Mouse (Mus musculus) CH12.LX (cell line): Measurements from ENCODE around the gene Dgcr2. TPM values are rescaled to one million over a fixed set of nuclear protein-coding genes. Genes with fewer than 3 reads are reported as not detected.

Source experiments
- DNase-seq: peaks from one replicate; pipeline ENCODE4 v3.0.0-alpha.2; 2013; ENCODE audit errors: extremely low read depth
- H3K27ac ChIP-seq: 2 replicates; pipeline ENCODE4 v1.5.1; 2012; ENCODE audit warnings: low read depth, mild to moderate bottlenecking, control low read depth, moderate library complexity; ENCODE audit not compliant: insufficient read depth
- H3K27me3 ChIP-seq: replicated peaks from 2 replicates; pipeline ENCODE3; 2012; ENCODE audit warnings: inconsistent platforms
- H3K36me3 ChIP-seq, 2 experiments: replicated peaks in 1 of 2; 2 replicates each; pipeline versions ENCODE3 to v1.6.1; 2012; ENCODE audit warnings: inconsistent platforms in 1 of 2, low read length in 1 of 2, mild to moderate bottlenecking in 1 of 2, mixed read lengths in 1 of 2, moderate library complexity in 1 of 2; ENCODE audit not compliant: control insufficient read depth in 1 of 2, insufficient read depth in 1 of 2
- H3K4me1 ChIP-seq, 2 experiments: 2 replicates each; pipeline ENCODE4 v1.6.1; 2012; ENCODE audit warnings: inconsistent platforms in 1 of 2, moderate library complexity in 1 of 2; ENCODE audit not compliant: insufficient read depth in 2 of 2, control insufficient read depth in 1 of 2
- H3K4me2 ChIP-seq: 2 replicates; pipeline ENCODE4 v1.6.1; 2012; ENCODE audit warnings: low read depth, mild to moderate bottlenecking, control low read depth; ENCODE audit not compliant: poor library complexity, insufficient read depth, severe bottlenecking
- H3K4me3 ChIP-seq, 3 experiments: fragments of 150-350 bp in 1 of 3; sonication (generic) in 1 of 3; replicated peaks in 1 of 3; 2 replicates each; pipeline versions ENCODE3 to v1.5.1; 2011 to 2012; ENCODE audit warnings: low read depth in 2 of 3, low read length in 2 of 3, mild to moderate bottlenecking in 2 of 3, moderate library complexity in 2 of 3, control low read depth in 1 of 3, improper control_type of control experiment in 1 of 3, inconsistent platforms in 1 of 3, mixed read lengths in 1 of 3; ENCODE audit not compliant: poor library complexity in 1 of 3
- H3K79me2 ChIP-seq: replicated peaks from 2 replicates; pipeline ENCODE4 v1.6.1; 2012; ENCODE audit warnings: mild to moderate bottlenecking, moderate library complexity; ENCODE audit not compliant: control insufficient read depth, poor library complexity, insufficient read depth, severe bottlenecking; ENCODE audit errors: extremely low read depth
- H3K9ac ChIP-seq: 2 replicates; pipeline ENCODE4 v1.6.1; 2012; ENCODE audit warnings: low read depth, mild to moderate bottlenecking, control low read depth, moderate library complexity; ENCODE audit not compliant: insufficient read depth
- H3K9me3 ChIP-seq: replicated peaks from 2 replicates; pipeline ENCODE3; 2012; ENCODE audit warnings: low read length, inconsistent platforms, mixed read lengths
- BHLHE40 ChIP-seq: IDR thresholded peaks from 2 replicates; pipeline ENCODE4 v1.6.1; 2011; ENCODE audit warnings: mild to moderate bottlenecking, low read depth, low read length, improper control_type of control experiment
- CHD1 ChIP-seq: IDR thresholded peaks from 2 replicates; pipeline ENCODE4 v1.6.1; 2012; ENCODE audit warnings: low read depth, low read length, improper control_type of control experiment, inconsistent platforms
- CTCF ChIP-seq, 2 experiments: IDR thresholded peaks in 1 of 2; conservative IDR thresholded peaks in 1 of 2; 2 replicates each; pipeline ENCODE4 v1.5.1; 2011 to 2012; ENCODE audit warnings: low read depth in 2 of 2, low read length in 2 of 2, improper control_type of control experiment in 1 of 2, inconsistent platforms in 1 of 2, mild to moderate bottlenecking in 1 of 2, moderate library complexity in 1 of 2
- E2F4 ChIP-seq: IDR thresholded peaks from 2 replicates; pipeline ENCODE4 v1.6.1; 2011; ENCODE audit warnings: low read depth, low read length, improper control_type of control experiment; ENCODE audit not compliant: insufficient replicate concordance
- ELF1 ChIP-seq: IDR thresholded peaks from 2 replicates; pipeline ENCODE4 v1.6.1; 2014; ENCODE audit warnings: low read depth, mild to moderate bottlenecking, inconsistent platforms, low read length, improper control_type of control experiment
- EP300 ChIP-seq: IDR thresholded peaks from 2 replicates; pipeline ENCODE4 v1.6.1; 2011; ENCODE audit warnings: low read length, improper control_type of control experiment
- ETS1 ChIP-seq: conservative IDR thresholded peaks from 2 replicates; pipeline ENCODE4 v1.6.1; 2012; ENCODE audit warnings: low read depth, mild to moderate bottlenecking, inconsistent platforms, low read length, improper control_type of control experiment, moderate library complexity
- HCFC1 ChIP-seq: IDR thresholded peaks from 2 replicates; pipeline ENCODE4 v1.6.1; 2012; ENCODE audit warnings: low read depth, mild to moderate bottlenecking, inconsistent platforms, low read length, improper control_type of control experiment
- JUND ChIP-seq: conservative IDR thresholded peaks from 2 replicates; pipeline ENCODE4 v1.6.1; 2011; ENCODE audit warnings: low read depth, low read length, improper control_type of control experiment
- KAT2A ChIP-seq: IDR thresholded peaks from 2 replicates; pipeline ENCODE4 v1.6.1; 2012; ENCODE audit warnings: low read length, improper control_type of control experiment, inconsistent platforms; ENCODE audit not compliant: insufficient replicate concordance
- MAFK ChIP-seq: IDR thresholded peaks from 2 replicates; pipeline ENCODE4 v1.6.1; 2011; ENCODE audit warnings: low read length, improper control_type of control experiment; ENCODE audit not compliant: insufficient replicate concordance
- MAZ ChIP-seq: IDR thresholded peaks from 2 replicates; pipeline ENCODE4 v1.6.1; 2012; ENCODE audit warnings: low read depth, mild to moderate bottlenecking, inconsistent platforms, low read length, improper control_type of control experiment, moderate library complexity
- MEF2A ChIP-seq: IDR thresholded peaks from 2 replicates; pipeline ENCODE4 v1.6.1; 2014; ENCODE audit warnings: low read depth, mild to moderate bottlenecking, inconsistent platforms, low read length, improper control_type of control experiment, borderline replicate concordance
- MYC ChIP-seq: IDR thresholded peaks from 2 replicates; pipeline ENCODE4 v1.6.1; 2011; ENCODE audit warnings: low read depth, mild to moderate bottlenecking, improper control_type of control experiment, low read length
- NRF1 ChIP-seq: IDR thresholded peaks from 2 replicates; pipeline ENCODE4 v1.6.1; 2014; ENCODE audit warnings: low read depth, mild to moderate bottlenecking, inconsistent platforms, low read length, improper control_type of control experiment, moderate library complexity
- PAX5 ChIP-seq: IDR thresholded peaks from 2 replicates; pipeline ENCODE4 v1.6.1; 2012; ENCODE audit warnings: low read length, inconsistent platforms, mixed read lengths
- POLR2AphosphoS2 ChIP-seq: IDR thresholded peaks from 2 replicates; pipeline ENCODE4 v1.6.1; 2011; ENCODE audit warnings: low read depth, low read length, improper control_type of control experiment
- RAD21 ChIP-seq: IDR thresholded peaks from 2 replicates; pipeline ENCODE4 v1.6.1; 2011; ENCODE audit warnings: low read depth, mild to moderate bottlenecking, low read length, improper control_type of control experiment, moderate library complexity
- SIN3A ChIP-seq: IDR thresholded peaks from 2 replicates; pipeline ENCODE4 v1.6.1; 2012; ENCODE audit warnings: low read length, improper control_type of control experiment, inconsistent platforms
- SMC3 ChIP-seq: IDR thresholded peaks from 2 replicates; pipeline ENCODE4 v1.6.1; 2011; ENCODE audit warnings: low read depth, low read length, improper control_type of control experiment
- TBP ChIP-seq: conservative IDR thresholded peaks from 2 replicates; pipeline ENCODE4 v1.6.1; 2011; ENCODE audit warnings: low read depth, low read length, improper control_type of control experiment
- USF1 ChIP-seq: IDR thresholded peaks from 2 replicates; pipeline ENCODE4 v1.6.1; 2014; ENCODE audit warnings: low read depth, mild to moderate bottlenecking, inconsistent platforms, low read length, improper control_type of control experiment
- ZMIZ1 ChIP-seq: IDR thresholded peaks from 2 replicates; pipeline ENCODE4 v1.6.1; 2012; ENCODE audit warnings: low read depth, mild to moderate bottlenecking, inconsistent platforms, low read length, improper control_type of control experiment
- ZNF384 ChIP-seq: IDR thresholded peaks from 2 replicates; pipeline ENCODE4 v1.6.1; 2012; ENCODE audit warnings: low read depth, low read length, improper control_type of control experiment, inconsistent platforms
- dilution Hi-C: fragments of 300-500 bp; cut with MboI; formaldehyde crosslinking; loops from 2 replicates; pipeline ENCODE4 v1.14.3; 2020; ENCODE audit warnings: low sequenced_read_pairs; ENCODE audit not compliant: extremely low pct_unique_long_range_greater_than_20kb, extremely low pct_ligation_motif_present
- in situ Hi-C: fragments of 300-500 bp; cut with MboI; formaldehyde crosslinking; loops from 3 replicates; pipeline ENCODE4 v1.14.3; 2019; ENCODE audit warnings: low sequenced_read_pairs, low pct_ligation_motif_present, low pct_unique_long_range_greater_than_20kb, mixed read lengths
- polyA plus RNA-seq: library from polyadenylated mRNA; unstranded; fragments of >175 nt; gene quantifications from 2 replicates; pipeline ENCODE4 v1.2.1, GENCODE M21; 2012; ENCODE audit warnings: low read depth; ENCODE audit not compliant: insufficient read length
- total RNA-seq, 2 experiments: library from RNA; depleted of rRNA; stranded (reverse); fragments of 300-350 nt in 1 of 2; fragments of >200 nt in 1 of 2; gene quantifications; 2 replicates each; pipeline ENCODE4 v1.2.3; 2012 to 2014

Gene Dgcr2
- total and polyA plus RNA-seq, 3 experiments: 41.5 to 54.8 (median 48.0) TPM

DNA sequence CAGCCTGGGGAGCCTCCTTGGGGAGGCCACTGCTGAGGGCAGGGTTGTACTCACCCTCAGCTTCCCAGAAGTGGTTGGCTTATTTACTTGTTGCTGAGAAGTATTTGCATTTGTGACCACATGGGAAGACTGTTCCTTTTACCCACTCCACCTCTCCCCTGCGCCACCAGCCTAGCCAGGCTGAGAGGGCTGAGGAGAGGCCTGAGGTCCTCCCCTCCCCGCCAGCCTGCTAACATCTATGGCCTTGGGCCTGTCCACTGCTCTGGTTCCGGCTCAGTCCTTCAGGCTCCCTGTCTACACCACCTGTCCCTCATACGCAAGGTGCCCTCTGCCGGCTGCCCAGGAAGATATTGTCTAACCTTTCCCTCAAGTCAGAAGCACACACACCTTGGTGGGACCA is 102.7 kb downstream of the Dgcr2 start:
- Histone ChIP-seq H3K9ac (no peak overlapping the region), H3K27ac (no peak overlapping the region), H3K4me2 (no peak overlapping the region), H3K4me3 (no peak overlapping the region), H3K27me3 (peaks cover 40% of the 10 kb centered on the region), H3K36me3 (no peaks in the 10 kb centered on the region), H3K9me3 (peaks cover 8% of the 10 kb centered on the region), H3K79me2 (no peaks in the 10 kb centered on the region), H3K4me1 (peaks cover 9% of the 10 kb centered on the region in 2 experiments)
- in situ Hi-C loops: no loop called here
- TF ChIP-seq CTCF (conservative IDR thresholded peaks at IDR 0.05 in 1 of 2, IDR thresholded peaks at IDR 0.05 in 1 of 2; ENCODE audit: low read depth in 2 of 2, low read length in 2 of 2) (peak in 1 of 2 experiments; percentile 5; a peak in 1 of 4 replicates), SIN3A (no peak), SMC3 (peak; percentile 6; the same call in 1 of the 2 replicates)
- peak; percentile 21 for DNase-seq
- dilution Hi-C loops: no loop called here

DNA sequence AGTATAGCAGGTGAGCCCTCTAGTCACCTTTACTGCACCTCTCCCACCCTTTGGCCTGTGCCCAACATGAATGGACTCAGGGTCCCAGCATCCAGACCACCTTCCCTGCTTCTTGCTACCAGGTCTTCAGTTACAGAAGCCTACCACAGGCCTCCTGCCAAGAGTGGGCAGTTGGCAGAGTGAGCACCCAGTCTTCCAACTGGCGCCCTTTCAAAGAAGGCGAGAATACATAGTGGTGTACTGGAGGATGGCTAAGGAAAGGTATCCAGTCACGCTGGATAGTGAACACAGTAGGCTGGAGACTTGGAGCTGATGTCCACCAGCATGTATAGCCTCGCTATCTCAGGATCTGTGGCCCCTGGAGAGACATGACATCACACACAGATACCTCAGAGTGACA is 104.3 kb downstream of the Dgcr2 start:
- no peak for DNase-seq
- Histone ChIP-seq H3K9me3 (peaks cover 8% of the 10 kb centered on the region), H3K4me2 (no peak overlapping the region), H3K4me1 (peaks cover 9% of the 10 kb centered on the region in 2 experiments), H3K36me3 (no peaks in the 10 kb centered on the region), H3K27ac (no peak overlapping the region), H3K79me2 (no peaks in the 10 kb centered on the region), H3K4me3 (no peak overlapping the region), H3K27me3 (peaks cover 30% of the 10 kb centered on the region), H3K9ac (no peak overlapping the region)
- TF ChIP-seq ETS1: no peak
- TF ChIP-seq ELF1: no peak
- no peak for TF ChIP-seq MAFK
- no peak for TF ChIP-seq USF1
- TF ChIP-seq CHD1: no peak
- no peak for TF ChIP-seq RAD21
- no peak for TF ChIP-seq CTCF (conservative IDR thresholded peaks at IDR 0.05 in 1 of 2, IDR thresholded peaks at IDR 0.05 in 1 of 2; ENCODE audit: low read depth in 2 of 2, low read length in 2 of 2)
- no peak for TF ChIP-seq MEF2A
- TF ChIP-seq ZMIZ1: no peak
- TF ChIP-seq POLR2AphosphoS2: no peak
- TF ChIP-seq BHLHE40: no peak
- no peak for TF ChIP-seq KAT2A
- TF ChIP-seq E2F4: no peak
- in situ Hi-C loops (no loop called here), dilution Hi-C loops (no loop called here)

DNA sequence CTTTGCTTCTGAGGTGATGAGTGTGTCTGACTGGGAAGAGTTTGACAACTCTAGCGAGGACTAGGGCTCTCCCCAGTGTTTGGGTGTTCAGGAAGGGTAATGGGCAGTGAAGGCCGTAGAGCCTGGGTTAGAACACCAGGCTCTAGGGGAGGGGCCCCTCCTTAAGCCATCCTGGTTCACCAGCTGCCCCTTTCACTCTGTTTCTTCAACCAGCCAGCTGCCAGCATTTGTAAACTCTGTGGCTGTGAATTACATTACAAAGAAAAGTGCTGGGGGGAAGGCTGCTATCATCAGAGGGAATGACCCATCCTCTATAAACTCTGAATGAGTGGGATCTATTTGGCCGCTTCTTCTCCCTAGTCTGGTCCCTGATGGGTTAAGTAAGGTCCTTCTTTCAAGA is 105.6 kb downstream of the Dgcr2 start:
- H3K27me3 ChIP-seq: peaks cover 22% of the 10 kb centered on the region

More for the DNA sequence above, 105.6 kb downstream of the Dgcr2 start:
- no peak for DNase-seq
- peaks cover 3% of the 10 kb centered on the region for H3K9me3 ChIP-seq
- TF ChIP-seq RAD21 (no peak), NRF1 (no peak), TBP (no peak), ZMIZ1 (no peak), EP300 (no peak), HCFC1 (no peak), CTCF (conservative IDR thresholded peaks at IDR 0.05 in 1 of 2, IDR thresholded peaks at IDR 0.05 in 1 of 2; ENCODE audit: low read depth in 2 of 2, low read length in 2 of 2) (no peak), PAX5 (no peak), MAZ (no peak), SIN3A (no peak), SMC3 (no peak), JUND (no peak), MYC (no peak), E2F4 (no peak), ZNF384 (no peak), USF1 (no peak)
- H3K36me3 ChIP-seq: no peaks in the 10 kb centered on the region
- no peak overlapping the region for H3K4me2 ChIP-seq
- in situ Hi-C loops: no loop called here
- H3K27ac ChIP-seq: no peak overlapping the region
- no peak overlapping the region for H3K9ac ChIP-seq
- H3K79me2 ChIP-seq: no peaks in the 10 kb centered on the region
- no peak overlapping the region for H3K4me3 ChIP-seq
- H3K4me1 ChIP-seq: peaks cover 9% of the 10 kb centered on the region in 2 experiments
- dilution Hi-C loops: no loop called here
